Mouse (Mus musculus) ovary, adult 2 months (tissue): Measurements from ENCODE around the gene Mrpl20. TPM values are rescaled to one million over a fixed set of nuclear protein-coding genes. Genes with fewer than 3 reads are reported as not detected.

ENCODE experiments used
- polyA plus RNA-seq: library from polyadenylated mRNA; depleted of rRNA; stranded (reverse); fragments of >200 nt; gene quantifications from 2 replicates; pipeline ENCODE4 v1.2.3, GENCODE M21; 2012; rRNA removed

Gene Mrpl20
- 47.9 and 50.3 TPM in 2 replicates for polyA plus RNA-seq

DNA sequence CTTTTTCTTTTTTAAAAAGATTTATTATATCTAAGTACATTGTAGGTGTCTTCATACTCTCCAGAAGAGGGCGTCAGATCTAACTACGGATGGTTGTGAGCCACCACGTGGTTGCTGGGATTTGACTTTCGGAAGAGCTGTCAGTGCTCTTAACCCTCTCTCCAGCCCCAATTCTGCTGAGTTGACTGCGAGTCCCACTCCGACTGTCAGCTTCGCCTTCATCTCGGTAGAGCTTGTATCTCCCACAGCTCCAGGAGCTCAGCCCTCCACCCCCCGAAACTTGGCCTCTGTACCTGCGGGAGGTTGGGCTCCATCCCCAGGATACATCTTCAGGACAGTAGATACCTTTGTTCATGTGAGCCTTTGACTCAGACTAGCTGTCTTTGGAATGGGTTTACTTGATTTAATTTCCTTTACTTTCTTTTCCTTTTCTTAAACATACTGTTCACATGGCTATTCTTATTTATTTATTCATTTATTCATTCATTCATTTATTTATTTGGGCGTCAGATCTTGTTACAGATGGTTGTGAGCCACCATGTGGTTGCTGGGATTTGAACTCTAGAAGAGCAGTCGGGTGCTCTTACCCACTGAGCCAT lies at the start of gene Mrpl20:
Gene Mrpl20 (plus strand): TSS at position 138 of the 599 bp plus-strand sequence.

GRCm38 (mm10) chr4:155760613-155761355 lies 41.9 kb upstream of the Mrpl20 start, which contains the start of gene Atad3a:
Gene Atad3a, minus strand, starts transcription at chr4:155761093.

DNA sequence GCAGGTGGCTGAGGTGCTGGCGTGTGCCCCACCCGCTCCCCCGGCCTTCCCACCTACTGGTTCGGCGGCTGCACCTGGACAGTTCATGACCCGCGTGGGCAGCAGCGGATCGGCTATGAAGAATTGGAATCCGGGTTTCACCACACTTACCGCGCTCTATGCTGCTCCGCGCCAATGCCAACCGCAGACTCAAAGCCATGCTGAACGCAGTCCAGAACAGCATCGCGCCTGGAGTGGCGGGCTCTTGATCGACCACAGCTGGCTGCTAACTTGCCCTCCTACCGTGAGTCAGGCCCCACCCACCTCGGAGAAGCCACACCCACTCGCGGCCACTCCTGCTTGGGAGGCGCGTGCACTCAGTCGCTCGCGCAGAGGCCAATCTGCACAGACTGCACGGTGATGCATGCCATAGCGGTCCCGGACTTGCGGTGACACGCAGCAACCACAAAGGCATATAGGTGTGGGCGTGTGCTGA lies 28.4 kb upstream of the Mrpl20 start, which contains the start of gene Vwa1:
Gene Vwa1 (minus strand): TSS at position 419 of the 475 bp plus-strand sequence.

DNA sequence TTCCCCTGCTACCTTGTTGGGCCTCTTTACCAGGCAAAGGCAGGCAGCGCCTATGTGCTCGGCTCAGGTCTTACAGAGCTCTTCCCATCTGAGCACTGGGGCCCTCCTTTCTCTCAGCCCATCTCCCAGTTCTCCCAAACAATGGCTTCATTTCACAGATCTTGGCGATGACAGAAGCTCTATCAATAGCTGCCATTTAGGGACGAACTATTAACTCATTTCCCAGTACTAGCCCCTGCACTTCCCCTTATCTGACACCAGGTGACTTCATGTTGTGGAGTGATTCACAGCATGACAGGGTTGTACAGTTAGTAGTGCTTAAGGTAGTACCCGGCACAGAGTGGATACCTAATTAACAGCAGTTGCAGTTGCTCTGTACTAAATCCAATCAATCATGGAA lies 16.9 kb upstream of the Mrpl20 start, which contains the start of gene Tmem88b:
Gene Tmem88b (minus strand): TSS at position 56 of the 400 bp plus-strand sequence.

DNA sequence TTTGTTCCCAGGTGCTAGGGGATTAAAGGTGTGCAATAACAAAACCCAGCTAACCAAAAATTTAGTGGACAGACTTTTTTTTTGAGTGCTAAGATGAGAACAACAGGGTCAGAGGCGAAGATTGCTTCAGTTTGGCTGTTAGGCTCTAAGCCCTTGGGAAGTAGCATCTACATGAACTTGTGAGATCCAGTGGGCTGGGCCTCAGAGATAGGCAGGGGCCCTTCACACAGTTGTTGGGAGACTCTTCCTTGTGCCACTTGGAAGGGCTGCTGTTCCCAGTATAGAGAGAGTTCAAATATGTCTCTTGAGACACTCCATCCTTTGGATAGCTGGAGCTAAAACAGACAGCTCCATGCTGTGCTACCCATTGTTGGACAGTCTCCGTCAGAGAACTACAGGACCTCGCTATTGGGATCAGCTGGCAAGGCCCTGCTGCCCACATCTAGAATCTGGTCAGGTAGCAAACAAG lies 12.6 kb upstream of the Mrpl20 start, which contains the start of gene Ankrd65:
Gene Ankrd65 (plus strand): TSS at position 419 of the 469 bp plus-strand sequence.

DNA sequence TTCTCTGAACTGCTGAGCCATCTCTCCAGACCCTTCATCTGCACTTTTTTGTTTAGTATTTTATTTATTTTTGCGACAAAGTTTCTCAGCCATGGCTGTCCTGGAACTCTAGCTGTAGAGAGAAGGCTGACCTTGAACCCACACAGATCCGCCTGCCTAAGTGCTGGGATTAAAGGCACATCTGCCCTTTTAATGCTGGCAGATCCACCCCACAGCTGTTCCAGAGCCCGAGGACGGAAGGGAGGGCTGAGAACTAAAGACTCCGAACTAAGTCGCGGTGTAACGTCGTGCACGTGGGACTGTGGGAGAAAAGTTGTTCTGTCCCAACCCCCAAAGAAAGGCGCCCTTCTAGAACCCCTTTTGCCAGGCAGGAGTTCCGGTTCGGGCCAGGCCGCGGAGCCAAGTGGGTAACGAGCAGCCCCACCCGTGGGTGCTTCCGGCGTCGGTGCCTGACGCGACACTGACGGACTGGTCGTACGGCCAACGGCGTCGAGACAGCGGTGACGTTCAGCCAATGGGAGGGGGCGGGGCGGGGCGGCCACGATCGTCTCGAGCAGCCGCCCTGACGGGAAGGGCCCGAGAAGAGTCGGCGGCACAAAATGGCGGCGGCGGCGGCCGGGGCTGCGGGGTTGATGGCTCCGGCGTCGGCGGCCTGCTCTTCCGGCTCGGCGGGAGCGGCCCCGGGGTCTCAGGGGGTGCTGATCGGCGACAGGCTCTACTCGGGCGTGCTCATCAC lies 9.4 kb downstream of the Mrpl20 start, which contains the start of gene Ccnl2:
Gene Ccnl2 (plus strand): TSS at position 561 of the 736 bp plus-strand sequence.

DNA sequence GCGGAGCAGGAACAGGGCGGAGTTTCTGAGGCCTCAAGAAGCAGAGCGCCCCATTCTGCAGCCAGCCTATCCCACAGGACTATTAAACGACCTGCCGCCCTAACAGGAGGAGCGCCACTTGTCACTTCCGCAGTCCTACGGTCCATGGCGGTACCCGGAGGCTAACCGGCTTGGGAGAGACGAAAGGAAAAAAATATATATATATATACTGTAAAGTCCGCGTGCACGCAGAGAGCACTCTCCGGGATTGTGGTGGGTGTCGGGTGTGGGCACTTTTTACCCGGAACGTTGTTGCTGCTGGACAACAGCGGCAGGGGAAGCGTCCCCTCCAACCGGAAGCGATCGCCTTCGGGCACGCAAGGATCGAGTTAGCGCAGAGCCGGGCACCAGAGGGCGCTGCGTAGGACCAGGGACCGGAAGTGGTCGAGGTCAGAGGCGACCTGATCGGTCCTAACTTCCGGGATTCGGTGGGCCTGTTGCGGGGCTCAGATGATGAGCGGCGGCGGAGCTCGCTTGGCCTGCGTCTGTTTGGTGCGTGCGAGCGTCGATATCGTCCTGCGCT lies 28.6 kb downstream of the Mrpl20 start, which contains the start of gene Aurkaip1:
Gene Aurkaip1 (plus strand): TSS at position 68 of the 562 bp plus-strand sequence.

DNA sequence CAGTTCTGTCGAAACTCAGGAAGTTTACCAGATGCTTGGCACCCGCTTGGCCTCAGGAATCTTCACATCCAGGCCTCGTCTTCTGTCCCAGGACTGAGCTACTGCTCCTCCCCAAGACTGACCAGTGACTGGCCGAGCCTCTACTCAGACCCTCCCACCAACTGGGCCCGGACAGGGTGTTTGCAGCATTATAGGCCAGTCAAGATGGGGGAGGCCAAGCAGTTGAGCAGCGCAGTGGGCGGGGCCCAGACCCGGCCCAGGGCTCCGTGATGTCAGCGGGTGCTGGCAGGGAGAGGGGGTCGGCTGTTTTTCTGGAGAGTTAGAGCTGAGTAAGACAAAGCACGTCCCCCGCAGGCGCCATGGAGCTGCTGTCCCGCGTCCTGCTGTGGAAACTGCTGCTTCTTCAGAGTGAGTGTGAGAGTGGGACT lies 36.8 kb downstream of the Mrpl20 start, which contains the start of gene Mxra8:
Gene Mxra8 (plus strand): TSS at position 198 of the 428 bp plus-strand sequence.

DNA sequence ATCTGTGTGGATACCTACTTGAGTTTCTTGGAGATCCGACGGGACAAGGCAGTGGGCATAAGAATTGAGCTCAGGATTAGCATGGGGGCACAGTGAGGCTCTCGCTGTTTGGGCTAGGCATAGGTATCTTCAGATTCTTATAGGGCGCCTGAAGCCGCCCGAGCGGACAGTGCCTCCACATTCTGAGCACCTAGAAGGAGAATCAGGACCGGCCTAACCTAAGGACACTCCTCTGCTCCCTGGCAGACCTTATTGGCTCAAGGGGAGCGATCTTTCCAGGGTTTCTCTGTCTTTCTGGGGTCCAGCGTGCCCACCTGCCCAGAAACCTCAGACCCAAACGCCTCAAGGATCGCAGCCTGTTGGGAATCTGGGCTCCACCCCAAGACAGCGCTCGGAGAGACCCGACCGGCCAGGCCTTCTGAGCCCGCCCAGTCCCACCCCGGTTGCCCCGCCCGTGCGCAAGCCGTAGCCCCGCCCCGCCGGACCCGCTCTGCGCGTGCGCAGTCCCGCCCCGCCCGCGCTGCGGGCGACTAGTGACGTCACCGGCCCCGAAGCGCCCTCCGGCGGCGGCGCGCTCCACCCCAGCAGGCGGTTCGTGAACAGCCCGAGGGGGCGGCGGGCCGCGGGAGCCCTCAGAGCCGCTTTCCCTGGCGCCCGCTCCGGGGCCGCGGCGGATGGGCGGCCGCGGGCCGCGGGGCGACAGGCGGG lies 44.3 kb downstream of the Mrpl20 start, which contains the start of gene Dvl1:
Gene Dvl1 (plus strand): TSS at position 532 of the 708 bp plus-strand sequence.

Other genes starting within 250 kb of the Mrpl20 start
- 159 and 161 TPM in 2 replicates for gene Nadk, start 240.5 kb upstream of the Mrpl20 start, polyA plus RNA-seq
- gene Slc35e2, start 201.5 kb upstream of the Mrpl20 start, polyA plus RNA-seq: 10.1 and 12.7 TPM in 2 replicates
- gene Cdk11b, start 178.0 kb upstream of the Mrpl20 start, polyA plus RNA-seq: 14.6 and 18.3 TPM in 2 replicates
- not detected in 2 replicates for gene Gm10563, start 157.5 kb upstream of the Mrpl20 start, polyA plus RNA-seq
- 270 and 504 TPM in 2 replicates for gene Mmp23, start 149.5 kb upstream of the Mrpl20 start, polyA plus RNA-seq
- gene Mib2, start 133.7 kb upstream of the Mrpl20 start, polyA plus RNA-seq: 183 and 185 TPM in 2 replicates
- 119 and 120 TPM in 2 replicates for gene Fndc10, start 108.5 kb upstream of the Mrpl20 start, polyA plus RNA-seq
- 155 and 186 TPM in 2 replicates for gene Ssu72, start 98.1 kb upstream of the Mrpl20 start, polyA plus RNA-seq
- 4.8 and 6.1 TPM in 2 replicates for gene Tmem240, start 68.1 kb upstream of the Mrpl20 start, polyA plus RNA-seq
- 164 and 228 TPM in 2 replicates for gene Atad3a, start 41.8 kb upstream of the Mrpl20 start, polyA plus RNA-seq
- gene Vwa1, start 28.2 kb upstream of the Mrpl20 start, polyA plus RNA-seq: 38.0 and 45.5 TPM in 2 replicates
- 0.81 and 0.84 TPM in 2 replicates for gene Tmem88b, start 17.0 kb upstream of the Mrpl20 start, polyA plus RNA-seq
- 7.0 and 7.3 TPM in 2 replicates for gene Ankrd65, start 12.4 kb upstream of the Mrpl20 start, polyA plus RNA-seq
- gene Ccnl2, start 9.6 kb downstream of the Mrpl20 start, polyA plus RNA-seq: 79.1 and 80.1 TPM in 2 replicates
- 206 and 229 TPM in 2 replicates for gene Aurkaip1, start 28.4 kb downstream of the Mrpl20 start, polyA plus RNA-seq
- gene Mxra8, start 36.8 kb downstream of the Mrpl20 start, polyA plus RNA-seq: 550 and 561 TPM in 2 replicates
- 237 and 243 TPM in 2 replicates for gene Dvl1, start 44.5 kb downstream of the Mrpl20 start, polyA plus RNA-seq
- 1.3 and 1.4 TPM in 2 replicates for gene Tas1r3, start 60.5 kb downstream of the Mrpl20 start, polyA plus RNA-seq
- gene Cptp, start 66.6 kb downstream of the Mrpl20 start, polyA plus RNA-seq: 43.1 and 47.1 TPM in 2 replicates
- gene Ints11, start 66.7 kb downstream of the Mrpl20 start, polyA plus RNA-seq: 49.6 and 63.3 TPM in 2 replicates
- 142 and 148 TPM in 2 replicates for gene Pusl1, start 88.9 kb downstream of the Mrpl20 start, polyA plus RNA-seq
- 47.6 and 51.6 TPM in 2 replicates for gene Acap3, start 88.9 kb downstream of the Mrpl20 start, polyA plus RNA-seq
- gene Ube2j2, start 141.0 kb downstream of the Mrpl20 start, polyA plus RNA-seq: 132 and 145 TPM in 2 replicates
- 68.8 and 73.0 TPM in 2 replicates for gene C1qtnf12, start 159.4 kb downstream of the Mrpl20 start, polyA plus RNA-seq
- gene B3galt6, start 189.8 kb downstream of the Mrpl20 start, polyA plus RNA-seq: 24.3 and 26.5 TPM in 2 replicates
- gene Sdf4, start 190.0 kb downstream of the Mrpl20 start, polyA plus RNA-seq: 48.7 and 65.1 TPM in 2 replicates
- 3.9 and 6.8 TPM in 2 replicates for gene Tnfrsf4, start 211.0 kb downstream of the Mrpl20 start, polyA plus RNA-seq
- gene Tnfrsf18, start 223.3 kb downstream of the Mrpl20 start, polyA plus RNA-seq: 1.3 and 2.4 TPM in 2 replicates